Mouse (Mus musculus) megakaryocyte, embryonic 14.5 days (primary cell): ENCODE measurements around the gene Ube2g1. TPM values are rescaled to one million over a fixed set of nuclear protein-coding genes. Genes with fewer than 3 reads are reported as not detected.
"Not testable (repeated sequence)": the region's sequence is repeated elsewhere in the genome, so short reads cannot be mapped to it uniquely, and the experiment has no call there.

ENCODE experiments used
- H3K27me3 ChIP-seq: replicated peaks from 2 replicates; pipeline ENCODE3; 2012; ENCODE audit warnings: inconsistent platforms
- H3K36me3 ChIP-seq: replicated peaks from 2 replicates; pipeline ENCODE3; 2012; ENCODE audit warnings: low read length, inconsistent platforms, mixed read lengths
- H3K4me1 ChIP-seq: 2 replicates; pipeline ENCODE4 v1.6.1; 2012; ENCODE audit warnings: inconsistent platforms
- H3K4me3 ChIP-seq: replicated peaks from 2 replicates; pipeline ENCODE3; 2012; ENCODE audit warnings: moderate library complexity, mild to moderate bottlenecking, inconsistent platforms
- H3K9me3 ChIP-seq: 2 replicates; pipeline ENCODE4 v1.6.1; 2012; ENCODE audit warnings: inconsistent platforms
- FLI1 ChIP-seq: IDR thresholded peaks from 2 replicates; pipeline ENCODE4 v1.6.1; 2012; ENCODE audit warnings: low read length, inconsistent platforms, mixed read lengths
- GATA1 ChIP-seq: IDR thresholded peaks from 3 replicates; pipeline ENCODE4 v1.6.1; 2012; ENCODE audit warnings: mixed read lengths, low read length, inconsistent platforms, borderline replicate concordance
- polyA plus RNA-seq: library from polyadenylated mRNA; stranded (reverse); fragments of >175 nt; gene quantifications from 2 replicates; pipeline ENCODE4 v1.2.3, GENCODE M21; 2012; ENCODE audit warnings: low replicate concordance; ENCODE audit not compliant: insufficient read depth

Ube2g1 gene
- polyA plus RNA-seq, 1 experiment, result 13.4 TPM

DNA sequence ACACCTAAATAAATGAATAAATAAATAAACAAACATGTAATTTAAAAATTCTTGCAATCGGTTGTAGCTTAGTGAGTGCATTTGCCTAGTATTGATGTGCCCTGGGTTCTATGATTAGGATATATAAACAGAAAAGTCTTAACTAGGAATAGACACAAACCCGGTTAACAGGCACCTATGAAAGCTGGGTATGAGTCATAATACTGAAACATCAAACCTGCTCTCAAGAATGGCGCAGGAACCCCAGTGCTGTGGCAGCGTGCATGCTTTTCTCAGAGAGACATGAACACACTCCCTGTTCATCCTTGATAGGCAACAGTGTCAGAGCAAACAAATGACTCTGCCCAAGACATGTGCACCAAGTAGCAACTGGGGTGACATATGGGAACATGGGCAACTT lies 9.3 kb upstream of the Ube2g1 start:
- Histone ChIP-seq H3K36me3 (no peaks in the 10 kb centered on the region), H3K9me3 (no peaks in the 10 kb centered on the region), H3K4me1 (peaks cover 15% of the 10 kb centered on the region), H3K27me3 (no peaks in the 10 kb centered on the region), H3K4me3 (no peak overlapping the region)
- TF ChIP-seq GATA1 (no peak), FLI1 (no peak)

DNA sequence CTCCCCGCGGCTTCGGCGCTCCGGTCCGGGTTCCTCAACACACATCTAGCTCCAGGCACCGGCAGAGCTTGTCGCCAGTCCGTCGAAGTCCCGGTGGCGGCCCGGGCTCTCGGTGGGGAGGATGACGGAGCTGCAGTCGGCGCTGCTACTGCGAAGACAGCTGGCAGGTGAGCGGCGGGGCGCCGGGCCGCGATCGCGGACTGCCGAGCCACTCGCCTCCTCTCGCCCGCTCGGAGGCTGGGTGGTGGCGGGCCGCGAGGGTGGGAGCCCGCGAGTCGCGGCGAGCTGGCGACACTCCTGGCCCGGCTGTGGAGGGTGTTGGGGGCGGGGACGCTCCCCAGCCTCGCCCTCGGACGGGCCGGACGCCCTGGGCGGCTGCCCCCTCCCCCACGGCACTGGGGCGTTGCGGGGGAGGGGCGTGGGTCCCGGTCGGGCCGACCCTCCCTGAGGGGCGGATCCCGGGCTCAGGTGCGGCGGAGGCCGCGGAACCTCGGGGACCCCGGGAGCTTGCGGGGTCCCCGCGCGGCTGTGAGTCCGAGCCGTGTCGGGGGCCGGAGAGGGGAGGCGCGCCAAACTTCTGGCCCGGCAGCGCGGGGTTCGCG lies 487 bp downstream of the Ube2g1 start:
- no peaks in the 10 kb centered on the region for H3K9me3 ChIP-seq
- peak overlapping the region; percentile 99 for H3K4me3 ChIP-seq
- H3K4me1 ChIP-seq, result peaks cover 25% of the 10 kb centered on the region
- H3K27me3 ChIP-seq, result no peaks in the 10 kb centered on the region
- TF ChIP-seq GATA1 (no peak), FLI1 (no peak)
- no peaks in the 10 kb centered on the region for H3K36me3 ChIP-seq

GRCm38 (mm10) chr11:72608071-72608679 lies 1.1 kb downstream of the Ube2g1 start:
- peaks cover 25% of the 10 kb centered on the region for H3K4me1 ChIP-seq
- H3K4me3 ChIP-seq, result peak overlapping the region; percentile 99
- no peaks in the 10 kb centered on the region for H3K27me3 ChIP-seq
- TF ChIP-seq GATA1 (no peak), FLI1 (no peak)
- no peaks in the 10 kb centered on the region for H3K36me3 ChIP-seq
- H3K9me3 ChIP-seq, result no peaks in the 10 kb centered on the region

DNA sequence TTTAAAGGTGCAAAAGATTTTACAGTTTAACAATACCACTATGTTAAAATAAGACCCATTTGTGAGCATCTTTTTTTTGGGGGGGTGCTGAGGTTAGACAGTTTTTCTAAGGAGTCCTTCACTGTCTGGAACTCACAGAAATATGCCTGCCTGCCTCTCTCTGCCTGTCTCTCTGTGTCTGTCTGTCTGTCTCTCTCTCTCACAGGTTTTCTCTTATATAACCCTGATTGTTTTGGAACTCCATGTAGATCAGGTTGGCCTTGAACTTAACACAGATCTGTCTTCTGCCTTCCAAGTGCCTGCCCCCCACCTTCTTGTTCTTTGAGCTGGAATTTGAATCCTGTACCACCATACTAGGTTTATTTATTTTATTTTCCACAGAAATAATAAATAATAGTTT lies 2.2 kb downstream of the Ube2g1 start:
- Histone ChIP-seq H3K4me3 (peak overlapping the region; percentile 46), H3K4me1 (peaks cover 25% of the 10 kb centered on the region), H3K9me3 (no peaks in the 10 kb centered on the region), H3K36me3 (no peaks in the 10 kb centered on the region), H3K27me3 (no peaks in the 10 kb centered on the region)
- no peak for TF ChIP-seq GATA1
- no peak for TF ChIP-seq FLI1

DNA sequence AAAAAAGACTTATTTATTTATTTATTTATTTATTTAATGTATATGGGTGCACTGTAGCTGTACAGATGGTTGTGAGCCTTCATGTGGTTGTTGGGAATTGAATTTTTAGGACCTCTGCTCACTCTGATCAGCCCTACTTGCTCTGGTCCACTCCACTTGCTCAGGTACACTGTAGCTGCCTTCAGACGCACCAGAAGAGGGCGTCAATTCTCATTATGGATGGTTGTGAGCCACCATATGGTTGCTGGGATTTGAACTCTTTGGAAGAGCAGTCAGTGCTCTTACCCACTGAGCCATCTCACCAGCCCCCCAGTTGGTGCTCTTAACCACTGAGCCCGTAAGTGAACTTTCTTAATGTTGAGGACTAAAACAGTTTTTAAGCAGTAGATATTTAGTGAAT lies 7.3 kb downstream of the Ube2g1 start:
- Histone ChIP-seq H3K4me1 (peaks cover 22% of the 10 kb centered on the region), H3K36me3 (peaks cover 12% of the 10 kb centered on the region)
- H3K27me3 ChIP-seq, H3K4me3 ChIP-seq, H3K9me3 ChIP-seq: not testable (repeated sequence)

DNA sequence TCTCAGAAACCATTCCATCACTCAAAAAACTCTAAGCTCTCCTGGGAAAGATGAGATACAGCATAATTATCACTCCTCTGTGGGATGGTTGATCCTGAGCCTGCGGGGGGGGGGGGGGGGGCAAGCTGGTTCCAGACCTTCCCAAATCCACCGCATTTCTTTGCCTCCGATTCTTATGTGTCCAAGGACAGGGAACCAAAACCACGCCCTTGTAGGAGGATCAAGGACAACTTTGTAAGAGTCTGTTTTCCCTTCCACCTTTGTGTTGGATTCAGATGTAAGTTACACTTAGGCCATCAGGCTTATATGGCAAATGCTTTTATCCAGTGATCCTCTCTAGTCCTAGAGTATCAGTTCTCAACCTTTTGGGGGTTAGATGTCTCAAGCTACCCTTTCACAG lies 8.8 kb downstream of the Ube2g1 start:
- H3K36me3 ChIP-seq, result peaks cover 18% of the 10 kb centered on the region

GRCm38 (mm10) chr11:72618476-72618875 lies 11.4 kb downstream of the Ube2g1 start:
- no peak for TF ChIP-seq FLI1
- no peak for TF ChIP-seq GATA1
- H3K4me3 ChIP-seq, result no peak overlapping the region
- peaks cover 22% of the 10 kb centered on the region for H3K4me1 ChIP-seq
- peaks cover 22% of the 10 kb centered on the region for H3K36me3 ChIP-seq
- H3K9me3 ChIP-seq, result no peaks in the 10 kb centered on the region
- no peaks in the 10 kb centered on the region for H3K27me3 ChIP-seq

More for the DNA sequence above, 8.8 kb downstream of the Ube2g1 start:
- Histone ChIP-seq H3K9me3 (no peaks in the 10 kb centered on the region), H3K4me3 (no peak overlapping the region), H3K4me1 (peaks cover 16% of the 10 kb centered on the region), H3K27me3 (no peaks in the 10 kb centered on the region)
- TF ChIP-seq FLI1, result no peak
- no peak for TF ChIP-seq GATA1

DNA sequence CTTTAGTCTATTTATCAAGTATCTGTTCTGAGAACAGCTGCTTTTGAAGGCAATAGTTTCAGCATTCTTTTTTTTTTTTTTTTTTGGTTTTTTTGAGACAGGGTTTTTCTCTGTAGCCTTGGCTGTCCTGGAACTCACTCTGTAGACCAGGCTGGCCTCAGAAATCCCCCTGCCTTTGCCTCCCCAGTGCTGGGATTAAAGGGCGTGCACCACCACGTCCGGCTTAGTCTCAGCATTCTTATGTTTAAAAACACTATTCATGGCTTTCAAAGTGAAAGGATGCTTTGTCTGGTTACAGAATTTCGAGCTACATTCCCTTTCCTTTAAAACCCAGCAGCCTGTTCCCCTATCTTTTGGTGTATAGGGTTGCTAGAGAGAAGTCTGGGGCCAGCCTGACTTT lies 35.6 kb downstream of the Ube2g1 start:
- peaks cover 15% of the 10 kb centered on the region for H3K36me3 ChIP-seq
- H3K9me3 ChIP-seq, result no peaks in the 10 kb centered on the region
- no peak for TF ChIP-seq FLI1
- TF ChIP-seq GATA1, result no peak
- peaks cover 18% of the 10 kb centered on the region for H3K4me1 ChIP-seq
- H3K27me3 ChIP-seq, result no peaks in the 10 kb centered on the region
- no peak overlapping the region for H3K4me3 ChIP-seq

- H3K27me3 ChIP-seq, result no peaks in the 10 kb centered on the region
- H3K9me3 ChIP-seq, result no peaks in the 10 kb centered on the region
- peaks cover 19% of the 10 kb centered on the region for H3K4me1 ChIP-seq
- no peak overlapping the region for H3K4me3 ChIP-seq
- TF ChIP-seq FLI1, result no peak
- TF ChIP-seq GATA1, result no peak
- peaks cover 10% of the 10 kb centered on the region for H3K36me3 ChIP-seq
Observed at GRCm38 (mm10) chr11:72645386-72645785, 38.3 kb downstream of the Ube2g1 start.

DNA sequence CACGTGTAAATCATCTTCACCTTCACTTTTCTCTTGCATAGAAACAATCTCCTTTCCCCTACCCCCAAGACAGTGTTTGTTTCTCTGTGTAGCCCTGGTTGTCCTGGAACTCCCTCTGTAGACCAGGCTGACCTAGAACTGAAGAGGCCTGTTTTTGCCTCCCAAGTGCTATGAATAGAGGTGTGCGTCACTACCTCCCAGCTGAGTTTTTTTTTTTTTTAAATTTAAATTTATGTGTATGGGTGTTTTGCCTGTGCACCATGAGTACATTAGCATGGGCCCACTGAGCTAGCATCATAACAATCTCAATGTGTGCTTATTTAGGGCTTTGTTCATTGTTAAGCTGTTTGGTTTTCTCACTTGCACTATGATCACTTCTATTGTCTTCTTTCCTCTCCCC lies 43.3 kb downstream of the Ube2g1 start:
- Histone ChIP-seq H3K9me3 (no peaks in the 10 kb centered on the region), H3K36me3 (peaks cover 4% of the 10 kb centered on the region), H3K4me3 (no peak overlapping the region), H3K4me1 (peaks cover 11% of the 10 kb centered on the region; the same call in 1 of the 2 replicates), H3K27me3 (no peaks in the 10 kb centered on the region)
- no peak for TF ChIP-seq GATA1
- no peak for TF ChIP-seq FLI1

DNA sequence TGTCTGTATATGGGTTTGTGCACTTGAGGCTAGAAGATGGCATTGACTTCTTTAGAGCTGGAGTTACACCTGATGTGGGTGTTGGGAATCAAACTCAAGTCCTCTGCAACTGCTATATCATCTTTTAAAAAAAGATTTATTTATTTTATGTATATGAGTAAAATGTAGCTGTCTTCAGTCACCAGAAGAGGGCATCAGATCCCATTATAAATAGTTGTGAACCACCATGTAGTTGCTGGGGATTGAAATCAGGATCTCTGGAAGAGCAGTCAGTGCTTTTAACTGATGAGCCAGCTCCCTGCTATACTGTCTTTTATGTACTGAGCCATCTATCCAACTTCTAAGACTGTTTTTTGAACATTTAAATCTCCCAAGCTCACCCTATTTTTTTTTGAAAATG lies 52.8 kb downstream of the Ube2g1 start:
- TF ChIP-seq FLI1, result no peak
- TF ChIP-seq GATA1, result no peak
- no peaks in the 10 kb centered on the region for H3K27me3 ChIP-seq
- peaks cover 8% of the 10 kb centered on the region; the same call in 1 of the 2 replicates for H3K4me1 ChIP-seq
- no peak overlapping the region for H3K4me3 ChIP-seq
- H3K36me3 ChIP-seq, result peaks cover 6% of the 10 kb centered on the region
- no peaks in the 10 kb centered on the region for H3K9me3 ChIP-seq
